Mouse (Mus musculus): ENCODE results near the gene AC192777.2. TPM values are rescaled to one million over a fixed set of nuclear protein-coding genes. Genes with fewer than 3 reads are reported as not detected.

Gene AC192777.2
- polyA plus RNA-seq (2015; fragmentation: Nextera tagmentation; extraction: Ambion mirVana), result not detected in 2 replicates

DNA sequence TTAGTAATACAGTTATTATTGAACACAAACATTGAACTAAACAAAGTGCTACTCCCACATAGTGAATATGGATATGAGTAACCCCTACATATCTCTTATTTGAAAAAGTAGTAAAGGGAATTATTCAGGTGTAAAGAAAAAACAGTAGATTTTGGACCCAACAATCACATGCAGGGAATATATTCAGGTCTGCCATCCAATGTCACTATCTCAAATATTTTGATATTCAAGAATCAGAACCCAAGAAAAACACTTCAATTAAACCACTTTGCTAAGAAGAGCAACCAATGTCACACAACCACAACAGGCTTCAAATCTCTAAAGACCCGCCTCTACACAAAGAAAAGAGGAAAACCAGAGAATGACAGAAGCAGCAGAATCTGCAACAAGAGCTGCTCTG is at the start of gene AC192777.2:
TSS of gene AC192777.2 (plus strand) at position 301 of the 400 bp plus-strand sequence.

Small RNA genes lying within 50 kb of the gene (microRNA-seq; reads per million reads assigned to microRNA genes)
- gene Gm26376, result not detected

Other genes with a start within 250 kb of the AC192777.2 start
- not detected in 2 replicates for gene Esp38, start 144.9 kb upstream of the AC192777.2 start, polyA plus RNA-seq (2015; fragmentation: Nextera tagmentation; extraction: Ambion mirVana)
- gene Pgk2, start 113.2 kb downstream of the AC192777.2 start, polyA plus RNA-seq (2015; fragmentation: Nextera tagmentation; extraction: Ambion mirVana), result not detected in 2 replicates
- gene Crisp3, start 146.8 kb downstream of the AC192777.2 start, polyA plus RNA-seq (2015; fragmentation: Nextera tagmentation; extraction: Ambion mirVana), result not detected in 2 replicates
- gene Crisp1, start 223.8 kb downstream of the AC192777.2 start, polyA plus RNA-seq (2015; fragmentation: Nextera tagmentation; extraction: Ambion mirVana), result 0.25 TPM in 1 of 2 replicates, not detected in the other

Data from neural tube, postnatal 0 days (tissue).